Mouse (Mus musculus): ENCODE data around the gene Pram1. TPM values are rescaled to one million over a fixed set of nuclear protein-coding genes. Genes with fewer than 3 reads are reported as not detected.

Pram1 gene
- total RNA-seq, 2 experiments from 2014 or later = 0.26 to 0.34 TPM

- Histone ChIP-seq H3K27ac (peak overlapping the region; percentile 99), H3K4me3 (peak overlapping the region; percentile 86)
- DNase-seq (ENCODE audit: extremely low spot score in 1 of 2, low spot score in 2 of 2) = no peak
- intact Hi-C loops (cut with DNase I) = loop anchor here (5.0 kb wide), 1 partner anchor 187 kb away; no protein-coding TSS in a partner anchor
- TF ChIP-seq CTCF (IDR thresholded peaks at IDR 0.05) = no peak
These were observed 8.2 kb upstream of the Pram1 start for GRCm38 (mm10) chr17:33629487-33630125.

DNA sequence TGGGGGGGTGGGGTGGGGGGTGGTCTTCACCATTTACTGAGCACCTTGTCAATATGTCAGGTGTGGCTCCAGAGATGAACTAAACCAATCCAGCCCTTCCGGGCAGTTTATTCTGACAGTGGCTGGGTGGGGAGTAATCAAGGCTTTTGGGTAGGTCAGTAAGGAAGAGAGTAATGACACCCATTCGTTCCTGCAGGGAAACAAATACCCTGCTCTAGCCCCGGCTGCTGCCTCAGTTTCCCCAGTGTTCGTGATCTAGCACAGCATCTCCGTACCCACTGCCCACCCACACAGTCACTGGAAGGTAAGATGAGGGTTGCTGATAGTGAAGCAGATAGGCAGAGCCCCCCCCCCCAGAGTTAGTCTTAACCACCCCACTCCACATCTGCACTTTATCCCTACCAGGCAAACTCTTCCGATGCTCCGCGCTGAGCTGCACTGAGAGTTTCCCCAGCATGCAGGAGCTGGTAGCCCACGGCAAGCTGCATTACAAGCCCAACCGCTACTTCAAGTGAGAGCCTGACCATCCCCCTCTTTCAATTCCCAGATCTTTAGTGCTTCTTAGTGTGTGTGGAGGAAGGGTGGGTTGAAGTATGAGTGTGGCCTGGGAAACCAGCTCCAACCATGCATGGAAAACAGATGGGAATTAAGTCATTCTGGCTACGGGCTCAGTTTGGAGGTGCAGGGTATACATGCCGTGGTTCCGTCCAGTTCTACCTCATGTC lies 7.5 kb upstream of the Pram1 start:
- TF ChIP-seq CTCF (IDR thresholded peaks at IDR 0.05) = no peak
- DNase-seq (ENCODE audit: extremely low spot score in 1 of 2, low spot score in 2 of 2) = no peak
- Histone ChIP-seq H3K27ac (no peak overlapping the region; the same call in 1 of the 2 replicates), H3K4me3 (no peak overlapping the region)
- intact Hi-C loops (cut with DNase I) = no loop called here

GRCm38 (mm10) chr17:33631236-33631635 lies 6.6 kb upstream of the Pram1 start:
- DNase-seq (ENCODE audit: extremely low spot score in 1 of 2, low spot score in 2 of 2) = no peak
- no peak for TF ChIP-seq CTCF (IDR thresholded peaks at IDR 0.05)
- Histone ChIP-seq H3K4me3 (no peak overlapping the region), H3K27ac (no peak overlapping the region)
- intact Hi-C loops (cut with DNase I) = no loop called here

DNA sequence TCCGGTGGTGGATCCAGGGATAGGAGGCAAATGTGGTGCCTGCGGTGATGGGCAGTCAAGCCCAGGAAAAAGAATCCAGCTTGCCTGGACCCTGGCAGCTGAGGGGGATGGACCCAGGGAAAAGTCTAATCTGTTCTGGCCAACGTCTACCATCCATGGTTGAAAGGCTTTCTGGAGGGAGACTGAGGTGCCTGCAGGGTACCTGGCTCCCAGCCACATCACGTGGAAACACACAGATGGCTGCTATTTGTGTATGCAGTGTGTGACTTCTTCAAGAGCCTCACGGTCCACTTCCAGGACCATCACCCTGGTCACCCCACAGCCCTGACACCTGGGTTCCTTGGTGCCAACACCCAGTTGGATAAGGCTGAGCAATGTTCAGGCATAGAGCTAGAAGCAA lies 6.1 kb upstream of the Pram1 start:
- H3K4me3 ChIP-seq = no peak overlapping the region
- TF ChIP-seq CTCF (IDR thresholded peaks at IDR 0.05) = no peak
- H3K27ac ChIP-seq = no peak overlapping the region
- DNase-seq (ENCODE audit: extremely low spot score in 1 of 2, low spot score in 2 of 2) = no peak
- intact Hi-C loops (cut with DNase I) = no loop called here

DNA sequence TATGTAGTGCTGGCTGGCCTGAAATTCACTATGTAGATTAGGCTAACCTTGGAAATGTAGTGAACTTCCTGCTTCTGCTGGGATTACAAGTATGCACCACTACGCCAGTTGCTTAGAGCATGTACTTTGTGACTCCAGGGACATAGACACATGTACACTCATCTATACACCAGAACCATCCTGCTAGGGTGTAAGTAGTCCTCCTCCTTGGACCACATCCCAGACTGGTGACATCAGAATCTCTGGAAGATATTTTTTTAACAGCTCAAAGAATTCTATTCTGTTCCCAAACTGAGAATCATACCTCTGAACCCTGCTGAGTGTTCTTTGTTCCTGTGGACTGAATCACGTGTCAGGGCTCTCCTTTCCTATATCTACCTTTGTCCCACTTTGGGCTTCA lies 818 bp upstream of the Pram1 start:
- no peak for TF ChIP-seq CTCF (IDR thresholded peaks at IDR 0.05)
- Histone ChIP-seq H3K27ac (no peak overlapping the region; the same call in 1 of the 2 replicates), H3K4me3 (no peak overlapping the region)
- intact Hi-C loops (cut with DNase I) = no loop called here
- no peak for DNase-seq (ENCODE audit: extremely low spot score in 1 of 2, low spot score in 2 of 2)

DNA sequence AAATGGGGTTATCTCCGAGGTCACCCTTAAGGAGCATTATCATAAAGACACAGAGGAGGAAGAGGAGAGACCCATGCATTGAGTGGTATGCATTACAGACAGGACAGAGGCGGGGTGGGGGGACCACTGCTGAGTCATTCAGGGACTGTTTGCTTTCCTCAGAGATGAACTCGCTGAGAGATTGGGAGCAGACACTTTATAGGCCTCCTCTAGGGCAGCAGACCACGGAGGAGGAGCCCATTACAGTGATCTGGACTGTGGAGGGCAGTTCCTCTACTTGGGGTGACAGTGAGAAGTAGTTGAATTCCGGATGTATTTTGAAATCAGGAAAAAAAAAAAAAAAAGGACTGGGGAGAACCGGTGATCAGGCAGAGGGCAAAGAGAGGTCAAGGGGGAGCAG lies 1.9 kb downstream of the Pram1 start:
- DNase-seq (ENCODE audit: extremely low spot score in 1 of 2, low spot score in 2 of 2) = no peak
- Histone ChIP-seq H3K4me3 (no peak overlapping the region), H3K27ac (no peak overlapping the region)
- intact Hi-C loops (cut with DNase I) = no loop called here
- TF ChIP-seq CTCF (IDR thresholded peaks at IDR 0.05) = no peak

- Histone ChIP-seq H3K27ac (no peak overlapping the region), H3K4me3 (no peak overlapping the region)
- DNase-seq (ENCODE audit: extremely low spot score in 1 of 2, low spot score in 2 of 2) = no peak
- intact Hi-C loops (cut with DNase I) = no loop called here
- TF ChIP-seq CTCF (IDR thresholded peaks at IDR 0.05) = no peak
These were observed 6.2 kb downstream of the Pram1 start for GRCm38 (mm10) chr17:33644068-33644467.

DNA sequence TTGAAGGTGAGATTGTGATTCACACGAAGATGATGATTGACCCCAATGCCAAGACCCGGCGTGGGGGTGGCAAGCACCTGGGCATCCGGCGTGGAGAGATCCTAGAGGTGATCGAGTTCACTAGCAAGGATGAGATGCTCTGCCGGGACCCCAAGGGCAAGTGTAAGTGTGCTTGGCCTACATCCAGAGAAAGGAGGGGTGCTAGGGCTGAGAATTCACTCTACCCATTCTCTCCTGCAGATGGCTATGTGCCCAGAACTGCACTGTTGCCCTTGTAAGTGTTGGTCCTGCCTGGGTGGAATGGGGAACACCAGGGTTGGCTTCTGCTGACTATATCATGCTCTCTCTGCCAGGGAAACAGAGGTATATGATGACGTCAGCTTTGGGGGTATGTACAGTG lies 7.2 kb downstream of the Pram1 start:
- intact Hi-C loops (cut with DNase I) = no loop called here
- Histone ChIP-seq H3K4me3 (no peak overlapping the region), H3K27ac (no peak overlapping the region)
- no peak for TF ChIP-seq CTCF (IDR thresholded peaks at IDR 0.05)
- no peak for DNase-seq (ENCODE audit: extremely low spot score in 1 of 2, low spot score in 2 of 2)

GRCm38 (mm10) chr17:33649781-33650475 lies 12.1 kb downstream of the Pram1 start:
- no peak for TF ChIP-seq CTCF (IDR thresholded peaks at IDR 0.05)
- no peak overlapping the region for H3K4me3 ChIP-seq
- no peak for DNase-seq (ENCODE audit: extremely low spot score in 1 of 2, low spot score in 2 of 2)
- H3K27ac ChIP-seq = no peak overlapping the region
- intact Hi-C loops (cut with DNase I) = no loop called here

GRCm38 (mm10) chr17:33666813-33667212 lies 29.0 kb downstream of the Pram1 start:
- no peak overlapping the region for H3K27ac ChIP-seq
- no peak for DNase-seq (ENCODE audit: extremely low spot score in 1 of 2, low spot score in 2 of 2)
- intact Hi-C loops (cut with DNase I) = no loop called here
- no peak overlapping the region for H3K4me3 ChIP-seq
- TF ChIP-seq CTCF (IDR thresholded peaks at IDR 0.05) = no peak

DNA sequence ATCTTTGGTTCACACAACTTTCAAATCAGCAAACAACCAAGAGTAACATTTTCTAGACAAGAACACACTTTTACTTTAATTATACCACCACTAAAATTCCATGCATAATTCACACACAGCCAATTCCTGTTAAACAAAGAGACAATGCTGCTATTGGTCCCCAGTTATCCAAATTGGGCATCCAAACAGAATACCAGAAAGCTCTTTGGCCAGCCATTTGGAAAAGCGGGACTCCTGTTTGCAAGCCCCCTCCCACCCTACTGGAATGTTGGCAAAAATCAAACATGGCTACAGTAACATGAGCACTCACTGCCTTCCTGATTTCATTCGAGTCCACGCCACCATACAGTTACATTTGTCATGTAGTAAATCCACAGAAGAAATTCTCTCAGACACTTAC lies 31.8 kb downstream of the Pram1 start:
- DNase-seq (ENCODE audit: extremely low spot score in 1 of 2, low spot score in 2 of 2) = no peak
- Histone ChIP-seq H3K27ac (no peak overlapping the region), H3K4me3 (no peak overlapping the region)
- intact Hi-C loops (cut with DNase I) = no loop called here
- no peak for TF ChIP-seq CTCF (IDR thresholded peaks at IDR 0.05)

DNA sequence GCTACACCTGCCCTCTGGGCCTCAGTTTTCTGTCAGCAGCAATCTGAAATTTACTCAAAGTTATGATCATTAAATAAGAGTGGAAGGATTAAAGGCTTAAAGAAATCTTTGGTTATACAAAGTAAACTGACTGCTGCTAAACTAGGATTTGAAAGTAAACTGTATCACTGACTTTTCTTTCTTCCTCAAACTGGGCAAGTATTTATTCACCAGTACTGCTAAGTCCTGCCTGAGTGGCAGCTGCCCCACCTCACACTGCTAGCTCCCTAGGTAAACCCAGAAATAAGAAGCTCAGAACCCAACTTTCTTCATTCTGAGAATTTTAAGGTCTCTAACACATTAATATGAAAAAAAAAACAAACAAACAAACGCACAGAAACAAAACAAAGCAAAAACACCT lies 36.0 kb downstream of the Pram1 start:
- TF ChIP-seq CTCF (IDR thresholded peaks at IDR 0.05) = no peak
- H3K4me3 ChIP-seq = no peak overlapping the region
- intact Hi-C loops (cut with DNase I) = no loop called here

More for the DNA sequence above, 36.0 kb downstream of the Pram1 start:
- H3K27ac ChIP-seq = no peak overlapping the region
- no peak for DNase-seq (ENCODE audit: extremely low spot score in 1 of 2, low spot score in 2 of 2)
